Mouse (Mus musculus) G1E-ER4 (cell line): Measurements from ENCODE around the gene Brd3. TPM values are rescaled to one million over a fixed set of nuclear protein-coding genes. Genes with fewer than 3 reads are reported as not detected.

Experiments
- GATA1 ChIP-seq: IDR thresholded peaks from one replicate; pipeline ENCODE4 v1.8.0; 2012; ENCODE audit warnings: low read length, inconsistent platforms
- polyA plus RNA-seq: library from polyadenylated mRNA; stranded (reverse); fragments of >175 nt; gene quantifications from 2 replicates; pipeline ENCODE4 v1.2.3, GENCODE M21; 2012

Brd3 gene
- polyA plus RNA-seq, 1 experiment, result 101 TPM

DNA sequence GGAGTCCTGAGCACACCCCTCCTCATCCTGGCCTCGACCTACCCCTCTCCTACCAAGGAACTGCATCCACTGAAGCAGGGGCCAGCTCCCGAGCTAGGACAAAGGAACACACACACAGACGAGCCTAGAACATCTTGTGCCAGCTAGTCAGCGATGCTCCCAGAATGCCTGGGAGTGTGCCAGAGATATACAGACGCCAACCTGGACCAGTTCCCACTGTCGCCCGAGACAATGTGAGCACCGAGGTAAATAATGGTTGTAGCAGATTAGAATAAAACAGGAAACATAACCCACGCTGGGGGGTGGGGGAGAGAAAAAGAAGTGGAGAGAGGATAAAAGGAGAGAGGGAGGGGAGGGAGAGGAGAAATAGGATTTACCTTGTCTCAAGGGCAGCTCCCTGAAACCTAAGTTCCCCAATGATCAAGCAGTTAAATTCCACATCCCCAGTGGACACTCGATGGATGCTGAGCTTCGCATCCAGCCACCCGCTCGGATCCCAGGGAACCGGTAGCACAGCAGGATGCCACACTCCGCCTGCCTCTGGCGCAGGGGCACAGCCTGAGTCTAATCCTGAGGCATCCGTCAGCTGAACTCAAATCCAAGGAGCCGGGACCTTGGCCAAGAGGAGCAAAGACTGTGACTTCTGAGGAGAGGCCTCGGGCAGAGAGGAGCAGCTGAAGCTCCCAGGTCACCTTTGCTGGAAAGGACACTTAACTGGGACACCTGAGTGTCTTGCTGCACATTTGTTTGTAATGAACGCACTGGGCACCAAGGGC, 86.0 kb downstream of the Brd3 start:
- TF ChIP-seq GATA1, result no peak

DNA sequence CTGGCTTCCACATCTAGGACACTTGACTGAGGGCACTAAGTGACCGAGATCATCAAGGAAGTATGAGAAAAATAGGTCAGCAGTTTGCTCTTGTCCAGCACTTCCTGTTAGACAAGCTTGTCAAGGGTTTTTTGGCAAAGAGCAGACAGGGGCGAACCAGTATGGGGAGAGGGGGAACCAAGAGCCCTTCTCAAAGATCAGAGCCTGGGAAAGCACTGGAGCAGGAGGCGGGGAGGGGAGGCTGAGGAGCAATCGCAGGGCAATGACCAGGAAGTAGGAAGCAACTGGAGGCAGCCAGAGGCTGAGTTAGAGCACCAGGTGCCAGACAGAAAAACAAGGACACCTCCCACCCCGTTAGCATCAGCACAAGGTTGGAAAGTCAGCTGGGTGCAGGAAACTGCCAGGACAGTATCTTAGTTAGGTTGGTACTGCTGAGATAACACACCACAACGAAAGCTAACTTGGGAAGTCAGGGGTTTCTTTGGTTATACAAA, 88.8 kb downstream of the Brd3 start:
- no peak for TF ChIP-seq GATA1

DNA sequence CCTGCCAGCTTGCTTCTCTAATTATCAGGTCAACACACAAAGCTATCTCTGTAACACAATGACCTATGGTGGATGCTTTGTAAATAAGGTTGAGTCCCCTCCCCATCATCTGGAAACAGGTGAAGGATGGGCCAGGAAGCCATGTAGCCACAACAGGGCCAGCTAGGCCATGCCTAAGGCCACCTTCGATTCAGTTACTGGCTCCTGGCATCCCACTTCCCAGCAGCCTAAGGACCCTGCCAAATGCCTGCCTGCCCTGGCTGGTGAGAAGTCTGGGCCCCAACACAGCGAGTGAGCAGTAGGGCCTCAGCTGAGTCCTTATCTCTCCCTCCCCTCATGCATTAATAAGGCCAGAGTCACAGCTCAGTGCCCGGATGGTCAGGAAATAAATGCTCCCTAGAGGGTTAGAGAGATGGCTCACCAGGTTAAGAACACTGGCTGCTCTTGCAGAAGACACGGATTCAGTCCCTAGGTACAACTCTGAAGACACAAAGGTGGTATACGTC, 89.8 kb downstream of the Brd3 start:
- TF ChIP-seq GATA1, result no peak

DNA sequence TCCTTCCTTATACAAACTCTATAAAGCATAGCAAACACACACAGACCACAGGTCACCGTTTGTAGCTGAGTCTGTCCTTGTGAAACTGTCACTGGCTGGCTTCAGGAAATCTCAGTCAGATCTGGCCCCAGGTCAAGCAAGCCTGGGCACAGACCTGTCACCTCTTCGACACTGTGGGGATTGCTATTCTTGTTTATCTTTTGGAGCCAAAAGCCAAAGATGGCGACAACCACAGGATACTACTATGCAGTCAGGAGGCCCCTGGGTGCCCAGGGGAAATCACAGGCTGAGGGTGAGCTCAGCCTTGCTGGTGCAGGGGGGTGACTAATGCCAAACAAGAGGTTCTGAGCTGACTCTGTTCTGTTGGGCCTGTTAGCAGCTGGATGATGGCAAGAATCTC, 91.0 kb downstream of the Brd3 start:
- no peak for TF ChIP-seq GATA1

DNA sequence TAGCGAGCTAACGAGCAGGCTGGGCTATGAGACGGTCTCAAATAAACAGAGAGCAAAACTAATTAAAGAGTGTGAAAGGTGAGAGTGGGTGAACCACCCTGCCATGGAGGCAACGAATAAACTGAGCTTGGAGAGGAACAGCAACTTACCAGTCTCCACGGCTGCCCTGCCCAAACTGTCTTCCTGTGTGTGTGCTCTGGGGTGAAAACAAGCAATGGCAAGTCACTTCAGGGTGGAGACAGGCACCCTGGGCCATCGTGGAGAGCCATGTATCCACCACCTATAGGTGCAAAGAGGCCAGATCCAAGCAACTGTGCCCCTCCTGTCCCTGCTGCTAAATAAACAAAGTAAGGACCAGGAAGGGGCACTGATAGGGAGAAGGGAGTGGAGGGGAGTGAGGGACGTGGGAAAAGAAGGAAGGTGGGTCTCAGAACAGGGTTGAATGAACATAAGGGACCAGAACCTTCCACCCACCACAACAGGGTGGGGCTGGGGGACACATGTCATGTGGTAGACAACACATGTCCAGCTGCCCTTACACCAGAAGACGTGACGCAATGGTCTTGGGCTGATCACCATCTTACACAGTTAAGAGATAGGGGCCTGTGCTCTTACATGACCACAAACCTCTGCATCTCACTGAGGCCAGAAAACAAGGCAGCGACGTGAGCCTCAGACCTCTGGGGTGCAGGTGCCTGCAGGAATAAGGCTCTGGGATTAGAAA, 92.2 kb downstream of the Brd3 start:
- TF ChIP-seq GATA1, result no peak

DNA sequence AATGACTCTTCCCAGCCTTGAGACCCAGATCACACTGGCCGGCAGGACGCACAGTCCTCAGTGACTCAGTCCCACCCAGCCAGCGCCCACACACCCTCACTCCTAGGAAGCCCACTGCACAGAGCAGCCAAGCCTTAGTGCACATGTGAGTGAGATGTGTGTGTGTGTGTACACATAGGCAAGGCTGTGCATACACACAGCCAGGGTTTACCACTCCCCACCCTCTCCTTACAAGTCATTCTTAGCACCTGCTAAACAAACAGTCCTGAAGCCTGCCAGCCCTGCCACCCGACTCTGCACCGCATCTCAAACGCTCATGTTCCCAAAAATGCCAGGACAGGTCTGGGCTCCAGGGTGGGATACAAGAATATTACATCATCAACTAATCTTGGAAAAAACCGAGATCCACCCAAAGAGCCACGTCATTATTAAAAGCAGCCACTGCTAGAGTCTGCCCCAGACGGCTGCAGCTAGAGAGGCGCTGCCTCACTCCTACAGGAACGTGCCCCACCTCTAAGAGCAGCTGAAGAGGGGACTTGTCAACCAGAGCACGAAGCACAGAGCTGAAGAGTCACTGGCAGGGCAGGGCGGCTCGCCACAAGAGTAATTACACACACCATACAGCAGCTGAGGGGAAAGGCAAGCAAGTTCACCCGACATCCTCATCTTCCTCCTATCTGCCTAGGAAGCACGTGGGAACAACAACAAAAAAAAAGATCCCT, 93.4 kb downstream of the Brd3 start:
- no peak for TF ChIP-seq GATA1

DNA sequence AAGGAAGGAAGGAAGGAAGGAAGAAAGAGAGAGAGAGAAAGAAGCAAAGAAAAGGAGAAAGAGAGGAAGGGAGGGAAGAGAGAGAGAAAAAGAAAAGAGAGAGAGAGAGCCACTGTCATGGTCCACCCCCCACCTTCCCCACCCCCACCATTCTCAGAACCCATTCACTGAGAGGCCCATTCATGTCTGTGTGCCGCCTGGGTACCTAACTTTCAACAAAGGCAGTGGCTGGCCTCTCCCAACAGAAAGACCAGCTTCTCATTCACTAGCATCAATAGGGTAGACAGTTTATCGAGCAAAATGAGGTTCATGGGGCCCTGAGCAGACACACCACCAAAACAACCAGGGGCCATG, 93.9 kb downstream of the Brd3 start:
- TF ChIP-seq GATA1, result no peak

DNA sequence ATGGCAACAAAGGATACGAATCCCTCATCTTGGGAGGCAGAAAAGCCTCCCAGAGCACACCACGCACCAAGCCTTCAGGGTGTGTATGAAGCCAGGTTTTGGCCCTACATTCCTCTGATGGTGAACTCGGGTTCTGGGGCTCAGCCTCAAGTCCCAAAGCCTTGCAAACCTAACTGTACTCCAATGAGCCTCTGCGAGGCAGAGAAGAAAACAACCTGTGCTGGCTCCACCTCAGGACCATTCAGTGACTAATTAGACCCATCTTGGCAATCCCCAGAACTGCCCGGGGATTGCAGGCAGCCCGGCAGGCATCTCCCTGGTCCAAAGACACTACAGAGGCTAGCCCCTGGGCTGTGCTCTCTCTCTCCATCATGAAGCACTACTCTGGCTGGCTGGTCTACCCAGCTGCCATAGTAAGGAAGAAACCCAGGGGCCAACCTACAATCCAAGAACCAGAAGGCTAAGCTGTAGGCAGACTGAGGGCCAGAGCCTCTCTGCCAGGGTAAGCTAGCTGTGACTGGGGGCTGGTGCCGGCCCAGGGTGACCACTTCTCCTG, 95.1 kb downstream of the Brd3 start:
- no peak for TF ChIP-seq GATA1

DNA sequence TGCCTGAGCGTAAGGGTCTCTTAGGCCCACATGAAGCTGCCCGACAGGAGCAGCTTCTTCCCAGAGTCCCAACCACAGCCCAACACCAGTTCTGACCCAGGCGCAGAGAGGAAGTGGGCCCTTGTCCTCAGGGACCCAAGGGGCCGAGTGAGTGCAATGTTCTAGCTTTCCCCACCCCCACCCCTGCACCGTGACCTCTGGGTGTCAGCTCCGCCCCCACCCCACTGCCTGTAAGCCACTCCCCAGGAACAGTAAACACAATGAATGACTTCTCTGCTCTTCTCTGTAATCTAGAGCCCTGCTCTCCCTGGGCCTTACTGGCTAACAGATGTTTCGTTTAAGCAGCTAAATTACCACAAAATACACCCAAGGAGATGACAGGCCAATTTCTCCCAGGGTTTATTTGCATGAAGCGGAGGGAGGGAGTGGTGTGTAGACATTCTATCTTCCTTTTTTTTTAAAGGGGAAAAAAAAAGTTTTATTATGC, 95.7 kb downstream of the Brd3 start:
- TF ChIP-seq GATA1, result no peak

DNA sequence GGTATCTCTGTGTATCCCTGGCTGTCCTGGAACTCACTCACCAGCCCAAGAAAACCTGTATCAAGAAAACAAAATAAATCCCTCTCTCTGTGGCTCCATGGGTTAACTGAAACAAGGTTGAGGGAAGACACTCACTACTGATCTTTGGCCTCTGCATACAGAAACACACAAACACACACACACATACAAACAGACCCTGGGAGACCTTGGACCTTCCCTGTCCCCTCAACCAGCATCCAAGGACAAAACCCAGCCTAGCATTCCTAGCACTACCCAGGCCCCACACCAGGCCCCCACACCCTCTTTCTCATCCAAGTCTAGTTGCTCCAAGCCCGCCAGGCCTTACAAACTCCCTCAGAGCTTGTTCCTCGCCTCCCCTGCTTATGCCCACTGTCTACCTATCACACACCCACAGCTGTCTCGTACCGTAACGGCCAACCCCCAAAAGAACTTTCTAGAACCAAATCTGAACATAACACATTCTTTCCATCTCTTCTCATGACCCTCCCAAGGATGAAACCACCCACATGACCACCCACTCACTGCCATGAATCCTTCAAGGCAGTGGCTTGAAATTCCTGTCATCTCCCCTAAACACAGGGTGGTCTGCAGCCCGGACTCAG, 96.8 kb downstream of the Brd3 start:
- TF ChIP-seq GATA1, result no peak

DNA sequence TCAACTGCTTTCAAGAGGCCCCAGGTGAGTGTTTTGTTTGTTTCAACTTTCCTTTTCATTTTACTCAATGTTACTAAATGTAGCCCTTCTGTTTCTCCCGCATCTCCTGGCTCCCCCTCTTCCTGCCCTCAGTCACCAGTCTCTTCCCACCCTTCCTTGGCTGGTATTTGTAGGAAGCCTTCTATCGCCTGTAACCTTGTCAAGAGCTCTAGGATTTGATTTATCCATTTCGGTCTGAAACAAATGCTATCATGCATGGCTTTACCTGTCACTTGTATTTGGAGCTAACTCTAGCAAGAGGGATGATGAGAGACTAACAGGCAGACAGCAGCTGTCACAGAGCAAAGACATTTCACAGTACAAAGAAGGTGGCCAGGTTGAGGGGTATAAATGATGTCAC, 99.3 kb downstream of the Brd3 start:
- TF ChIP-seq GATA1, result no peak

DNA sequence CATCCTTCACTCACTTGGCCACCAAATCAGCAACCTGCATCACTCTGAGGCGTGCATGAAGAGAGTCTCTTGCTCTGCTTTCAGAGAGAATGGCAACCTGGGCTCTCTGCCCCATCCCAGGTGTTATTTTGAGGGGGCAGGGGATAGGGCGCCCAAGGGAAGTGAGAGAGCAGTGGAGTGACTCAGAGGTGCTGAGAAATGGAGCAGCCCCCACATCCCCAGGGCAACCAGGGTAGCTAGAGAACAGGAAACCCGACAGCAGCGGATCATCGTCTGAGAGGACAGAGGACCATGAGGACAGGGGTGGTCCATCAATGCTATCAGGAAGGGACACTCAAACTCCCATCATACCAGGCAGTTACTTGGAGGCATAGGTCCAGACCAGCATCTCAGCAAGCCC, 100.5 kb downstream of the Brd3 start:
- no peak for TF ChIP-seq GATA1

DNA sequence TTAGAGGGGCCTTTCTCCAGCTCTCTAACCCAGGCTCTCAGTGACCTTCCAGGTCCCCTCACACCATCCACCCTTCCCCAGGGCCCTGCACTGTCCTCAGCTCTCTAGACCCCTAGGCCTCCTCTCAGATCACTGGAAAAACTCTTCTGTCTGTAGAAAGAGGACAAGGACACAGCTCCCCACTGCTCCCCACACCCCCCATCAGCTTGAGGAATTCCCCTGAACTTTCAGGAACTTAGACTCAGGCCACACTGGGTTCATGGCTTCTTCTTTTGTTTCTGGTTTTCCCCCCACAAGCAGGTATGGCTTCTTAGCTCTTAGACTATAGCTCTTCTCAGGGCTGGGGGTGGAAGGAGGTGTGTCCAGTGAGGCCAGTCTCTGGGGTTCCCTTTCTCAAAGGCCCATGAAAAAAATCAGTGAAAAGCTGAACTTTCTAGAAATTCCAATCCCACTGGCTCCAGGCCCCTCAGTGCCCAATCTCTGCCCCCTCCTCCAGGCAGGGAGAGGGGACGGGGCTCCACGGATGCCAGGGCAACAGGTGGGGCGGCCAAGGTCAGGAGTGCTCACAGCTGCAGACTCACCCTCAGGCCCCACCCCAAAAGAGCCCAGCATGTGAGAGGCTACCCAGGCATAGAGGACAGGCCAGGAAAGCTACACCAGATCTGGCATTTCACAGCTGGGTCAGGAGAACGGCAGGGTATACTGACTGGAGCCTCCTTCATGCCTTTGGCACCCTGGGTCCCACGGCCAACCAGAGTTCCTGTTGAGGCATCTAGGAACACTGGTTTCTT, 102.2 kb downstream of the Brd3 start:
- TF ChIP-seq GATA1, result no peak

DNA sequence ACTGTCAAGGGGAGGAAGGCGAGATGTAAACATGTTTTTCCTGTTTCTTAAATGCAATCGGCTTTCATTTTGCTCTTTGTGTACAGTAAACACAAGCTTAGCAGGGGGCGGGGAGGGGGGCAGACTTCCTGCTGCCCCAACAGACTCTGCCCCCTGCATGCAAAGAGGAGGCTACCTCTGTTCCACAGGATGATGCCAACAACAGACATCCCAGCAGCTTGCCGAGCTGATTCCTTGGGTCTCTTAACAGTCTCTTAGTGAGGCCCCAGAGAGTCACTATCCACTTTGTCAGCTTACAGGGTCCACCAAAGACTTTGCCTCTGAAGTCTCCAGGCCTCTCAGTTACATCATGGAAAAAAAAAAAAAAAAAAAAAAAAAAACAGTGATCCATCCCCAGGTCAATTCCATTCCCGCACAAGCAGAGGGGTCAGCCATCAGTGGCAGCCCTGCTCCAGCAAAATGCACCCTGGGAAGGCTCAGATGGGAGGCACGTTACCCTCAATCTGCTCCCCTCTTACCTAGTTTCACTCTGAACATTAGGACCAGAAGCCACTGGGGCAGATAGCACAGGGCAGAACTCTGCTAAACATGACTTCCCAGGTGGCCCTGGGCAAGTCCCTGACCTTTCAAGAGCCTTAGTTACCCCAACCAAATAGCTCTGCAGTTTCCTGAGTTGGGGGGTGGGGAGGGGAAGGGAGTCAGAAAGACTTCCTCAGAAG, 102.9 kb downstream of the Brd3 start:
- no peak for TF ChIP-seq GATA1
